Mouse (Mus musculus) lung, postnatal 10 days (tissue): ENCODE measurements around the gene Abi1.
"Not testable (repeated sequence)": the region's sequence is repeated elsewhere in the genome, so short reads cannot be mapped to it uniquely, and the experiment has no call there.

Source experiments
- DNase-seq: peaks from one replicate; pipeline ENCODE4 v3.0.0; 2021

Gene Abi1

DNA sequence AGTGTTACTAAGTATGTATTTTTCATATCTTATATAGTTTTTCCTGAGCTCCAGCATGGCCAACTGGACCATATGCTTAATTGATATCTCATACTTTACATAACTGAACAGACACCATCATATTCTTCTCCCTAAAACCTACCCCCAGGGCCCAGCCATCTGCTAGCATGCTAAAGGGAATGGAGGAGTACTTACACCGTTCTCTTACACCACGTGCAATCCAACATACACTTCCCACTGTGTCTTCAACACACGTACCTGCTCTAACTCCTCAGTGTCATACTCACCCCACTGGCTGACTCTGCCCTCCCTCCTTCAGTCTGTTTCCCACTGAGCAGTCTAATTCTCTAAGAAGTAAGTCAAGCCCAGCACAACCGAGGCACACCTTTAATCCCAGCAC, 11.2 kb downstream of the Abi1 start:
- DNase-seq, result no peak

DNA sequence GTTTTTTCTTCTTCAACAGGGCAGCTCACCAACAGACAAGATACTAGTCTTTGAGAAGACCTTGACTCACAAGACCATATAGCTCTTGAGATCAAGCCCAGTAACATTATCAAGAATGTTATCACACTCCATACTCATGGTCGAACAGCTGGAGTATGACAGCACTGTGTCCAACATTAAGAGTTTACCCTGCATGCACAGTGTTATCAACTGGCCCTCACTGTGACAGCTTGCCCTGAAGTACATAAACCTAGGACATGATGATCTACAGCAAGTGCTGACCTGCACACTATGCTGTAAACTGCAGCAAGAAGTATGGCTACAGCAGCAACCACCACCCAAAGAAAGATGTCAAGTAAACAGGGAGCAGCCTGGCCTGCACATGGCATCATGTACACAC, 13.7 kb downstream of the Abi1 start:
- no peak for DNase-seq

DNA sequence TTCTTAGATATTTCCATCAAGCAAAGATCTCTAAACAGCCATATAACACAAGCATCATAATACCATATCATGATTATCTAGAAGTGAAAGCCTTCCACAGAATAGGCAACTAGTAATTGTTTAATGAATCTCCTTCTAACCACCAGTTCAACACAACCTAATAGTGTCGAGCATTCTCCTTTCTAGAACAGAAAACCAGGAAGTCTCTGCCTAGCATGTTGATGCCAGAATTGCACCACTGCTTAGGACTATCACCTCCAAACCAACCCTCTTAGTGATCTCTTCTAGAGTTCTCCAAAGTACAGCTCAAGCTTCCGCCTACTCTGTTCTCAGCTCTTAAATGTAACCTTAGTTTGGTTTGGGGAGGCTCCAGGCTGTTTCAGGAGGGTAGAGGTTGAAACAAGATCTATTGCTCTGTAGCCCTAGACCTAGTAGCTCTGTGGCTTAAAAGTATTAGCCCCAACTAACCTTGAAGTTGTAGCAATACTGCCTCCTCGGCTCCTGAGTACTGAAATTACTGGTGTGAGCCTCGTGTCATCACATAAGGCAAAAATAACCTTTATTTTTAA, 16.2 kb downstream of the Abi1 start:
- no peak for DNase-seq

DNA sequence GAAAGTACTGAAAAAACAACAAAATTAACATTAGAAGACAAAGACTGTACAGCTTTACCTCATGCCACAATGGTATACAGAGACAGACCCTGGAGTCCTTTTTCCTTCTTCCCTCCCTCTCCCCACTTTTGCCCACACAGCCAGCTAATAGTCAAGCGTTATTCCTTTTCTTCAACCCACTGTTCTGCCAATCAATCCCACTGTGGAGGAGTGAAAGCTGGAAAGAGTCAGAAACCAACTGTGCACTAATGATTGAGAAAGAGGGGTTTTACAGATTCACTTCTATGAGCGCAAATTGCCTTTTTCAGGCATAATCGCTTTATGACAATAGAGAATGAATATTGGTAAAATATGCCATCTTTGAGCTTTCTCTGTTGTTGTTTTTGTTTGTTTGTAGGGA, 17.0 kb downstream of the Abi1 start:
- DNase-seq, result no peak

DNA sequence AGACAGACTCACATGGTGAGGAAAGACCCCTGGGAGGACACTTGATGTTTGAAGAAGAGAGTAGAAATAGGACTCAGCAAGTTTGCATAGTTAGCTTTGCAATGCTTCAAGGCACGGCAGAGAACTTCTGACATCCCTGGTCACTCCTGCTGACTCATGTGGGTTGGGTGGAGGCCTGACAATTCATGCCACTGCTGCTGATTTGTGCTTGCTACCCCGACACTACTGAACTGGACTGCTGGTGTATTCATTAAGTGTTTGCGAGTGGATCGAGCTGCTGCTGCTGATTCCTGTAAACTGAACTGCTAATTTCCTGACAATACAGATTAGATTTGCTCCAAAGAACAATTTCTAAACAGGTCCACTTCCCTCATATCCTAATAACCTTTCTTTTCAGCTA, 18.3 kb downstream of the Abi1 start:
- DNase-seq, result peak; percentile 41

DNA sequence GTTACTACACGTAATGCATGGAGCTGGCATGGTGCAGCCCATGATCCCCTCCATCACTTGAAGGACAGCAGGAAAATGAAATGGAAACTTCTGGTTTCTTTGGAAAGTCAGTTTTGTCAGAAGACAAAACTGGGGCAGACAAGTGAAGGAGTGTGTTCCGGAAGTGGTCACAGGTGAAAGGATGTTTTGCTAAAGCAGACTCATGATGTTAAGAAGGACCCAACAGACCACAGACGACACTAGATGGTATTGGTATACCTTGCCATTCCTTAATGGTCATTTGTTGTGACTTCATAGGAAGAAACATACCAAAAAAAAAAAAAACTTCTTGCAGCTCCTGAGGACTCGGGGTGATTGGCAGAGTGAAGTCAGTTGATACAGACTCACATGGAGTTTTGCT, 18.7 kb downstream of the Abi1 start:
- no peak for DNase-seq

DNA sequence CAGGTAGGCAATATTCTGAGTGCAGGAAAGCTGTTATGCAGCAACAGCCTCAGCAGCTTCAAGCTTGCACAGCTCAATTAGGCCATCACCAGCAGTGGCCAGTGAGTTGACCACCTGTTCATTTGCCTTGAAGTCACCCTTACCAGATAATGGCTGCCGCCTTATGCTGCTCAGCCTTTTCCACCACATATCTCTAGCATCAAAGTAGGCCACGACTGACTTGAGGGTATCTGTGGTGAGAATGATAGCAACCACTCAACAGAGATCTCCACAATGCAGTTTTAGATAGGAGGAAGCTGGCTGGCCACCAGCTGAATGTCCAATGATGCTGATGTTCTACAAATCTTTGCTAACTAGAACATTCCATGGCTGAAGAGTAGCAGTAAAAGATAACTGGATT, 20.9 kb downstream of the Abi1 start:
- no peak for DNase-seq

DNA sequence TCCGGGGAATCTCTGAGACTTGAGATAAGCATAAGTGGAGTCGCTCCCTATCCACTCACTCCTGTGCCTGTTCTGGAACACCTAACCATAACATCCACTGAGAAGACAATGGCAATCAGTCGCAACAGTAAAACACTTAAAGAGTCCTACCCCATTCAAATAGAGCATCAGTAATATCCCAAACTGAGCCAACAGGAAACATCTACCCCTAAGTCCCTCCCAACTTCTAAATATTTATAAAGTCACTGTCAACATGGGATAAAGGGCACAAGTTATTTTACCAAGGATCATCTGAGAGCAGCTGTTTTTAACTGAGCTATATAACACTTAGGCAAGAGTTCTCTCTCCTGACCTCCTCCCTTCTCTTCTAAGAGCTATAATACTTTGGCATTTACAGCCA, 23.9 kb downstream of the Abi1 start:
- DNase-seq, result peak; percentile 39

DNA sequence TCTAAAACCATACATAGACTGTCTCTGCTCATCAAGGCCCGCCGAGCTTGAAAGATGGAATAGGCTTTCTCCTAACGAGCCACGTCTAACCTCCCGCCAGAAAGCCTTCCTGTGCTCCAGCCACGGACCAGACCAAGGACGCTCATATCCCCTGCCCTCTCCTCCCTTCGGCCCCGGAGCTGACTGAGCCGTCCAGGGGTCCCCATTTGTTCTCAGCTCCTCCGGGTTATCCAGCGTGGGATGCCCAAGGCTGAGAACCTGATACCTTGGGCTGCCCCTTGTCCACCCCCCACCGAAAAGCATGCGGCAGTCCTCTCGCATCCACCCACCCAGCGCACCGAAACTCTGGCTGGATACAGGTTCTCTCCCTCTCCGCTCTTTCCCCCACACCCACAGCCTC, 24.7 kb downstream of the Abi1 start:
- DNase-seq, result no peak

DNA sequence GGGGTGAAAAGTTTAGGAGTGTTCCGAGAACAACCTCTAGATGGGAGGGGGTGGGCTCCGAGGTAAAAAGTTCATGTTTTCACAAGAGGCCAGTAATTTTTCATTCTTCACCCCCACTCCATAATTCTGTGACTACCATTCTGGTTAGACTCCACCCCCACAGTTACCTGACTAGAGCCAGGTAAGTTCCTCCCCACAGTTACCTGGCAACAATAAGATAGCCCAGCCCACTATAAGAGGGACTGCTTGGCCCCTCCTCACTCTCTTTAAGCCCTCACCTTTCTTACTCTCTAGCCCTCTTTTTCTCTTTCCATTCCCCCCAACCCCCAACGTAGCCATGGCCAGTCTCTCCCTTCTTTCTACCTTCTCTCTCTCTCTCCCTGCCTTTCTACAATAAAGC, 25.1 kb downstream of the Abi1 start:
- DNase-seq, result not testable (repeated sequence)

DNA sequence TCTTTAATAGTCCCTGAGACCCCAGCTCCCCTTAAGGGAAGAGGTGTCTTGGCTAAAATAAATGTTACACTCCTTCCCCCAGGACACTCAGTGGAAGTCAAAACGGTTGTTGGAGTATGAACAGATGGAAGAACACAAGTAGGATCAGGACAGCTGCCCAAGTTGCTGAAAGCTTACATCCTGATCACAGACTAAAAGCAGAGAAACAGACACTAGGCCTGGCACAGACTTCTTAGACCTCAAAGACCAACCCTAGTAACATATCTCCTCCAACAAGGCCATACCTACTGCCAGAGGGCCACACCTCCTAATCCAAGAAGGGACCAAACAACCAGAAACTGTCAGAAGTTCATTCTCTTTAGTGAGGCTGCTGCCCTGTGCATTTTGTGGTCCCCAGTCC, 31.8 kb downstream of the Abi1 start:
- no peak for DNase-seq

DNA sequence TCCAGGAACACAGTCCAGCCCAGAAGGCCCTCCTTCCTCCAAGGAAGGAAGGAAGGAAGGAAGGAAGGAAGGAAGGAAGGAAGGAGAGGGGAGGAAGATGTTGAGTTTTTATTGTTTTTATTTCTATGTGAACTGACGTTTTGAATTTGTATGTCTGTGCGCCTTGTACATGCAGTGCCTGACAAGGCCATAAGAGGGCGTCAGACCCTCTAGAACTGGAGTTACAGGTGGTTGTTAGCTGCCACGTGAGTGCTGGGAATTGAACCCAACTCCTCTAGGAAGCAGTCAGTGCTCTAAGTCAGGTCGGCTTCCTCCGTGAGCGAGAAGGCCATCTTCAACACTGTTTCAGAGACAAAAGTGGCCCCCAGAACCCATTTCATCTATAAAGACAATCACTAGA, 32.5 kb downstream of the Abi1 start:
- DNase-seq, result no peak

DNA sequence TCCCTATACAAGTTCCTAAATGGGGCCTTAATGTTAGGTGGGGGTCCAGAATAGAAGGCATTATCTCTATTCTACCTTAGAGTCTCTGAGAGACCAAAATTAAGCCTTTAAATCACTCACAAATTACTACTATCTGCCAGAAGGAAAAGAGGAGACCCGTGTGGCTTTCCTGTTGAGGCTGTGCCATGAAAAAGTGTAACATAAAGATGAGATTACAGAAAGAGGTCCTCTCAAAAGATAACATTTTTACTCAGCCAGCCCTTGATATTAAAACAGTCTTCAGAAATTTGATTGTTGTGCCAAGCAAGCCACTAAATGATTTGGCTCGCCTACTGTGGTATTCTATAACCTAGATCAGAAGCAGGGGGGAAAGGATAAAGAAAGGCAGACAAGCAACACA, 32.9 kb downstream of the Abi1 start:
- DNase-seq, result no peak

DNA sequence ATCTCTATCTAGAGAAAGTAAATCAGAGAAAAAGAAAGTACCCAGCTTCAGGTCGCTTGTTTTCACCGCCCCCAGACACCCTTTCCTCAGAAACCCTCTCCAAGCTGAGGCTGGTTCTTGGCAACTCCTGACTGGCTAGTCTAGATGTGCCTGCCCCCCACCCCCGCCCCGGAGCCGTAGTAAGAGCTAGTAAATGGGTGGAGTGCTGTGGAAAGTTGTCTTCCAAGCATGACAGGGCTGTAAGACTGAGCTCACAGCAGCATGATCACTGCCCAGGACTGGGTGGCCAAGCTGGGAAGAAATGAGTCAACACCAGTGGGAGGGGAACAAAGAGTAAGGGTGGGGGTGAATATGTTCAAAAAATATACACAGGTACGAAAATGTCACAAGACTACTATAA, 33.8 kb downstream of the Abi1 start:
- no peak for DNase-seq

DNA sequence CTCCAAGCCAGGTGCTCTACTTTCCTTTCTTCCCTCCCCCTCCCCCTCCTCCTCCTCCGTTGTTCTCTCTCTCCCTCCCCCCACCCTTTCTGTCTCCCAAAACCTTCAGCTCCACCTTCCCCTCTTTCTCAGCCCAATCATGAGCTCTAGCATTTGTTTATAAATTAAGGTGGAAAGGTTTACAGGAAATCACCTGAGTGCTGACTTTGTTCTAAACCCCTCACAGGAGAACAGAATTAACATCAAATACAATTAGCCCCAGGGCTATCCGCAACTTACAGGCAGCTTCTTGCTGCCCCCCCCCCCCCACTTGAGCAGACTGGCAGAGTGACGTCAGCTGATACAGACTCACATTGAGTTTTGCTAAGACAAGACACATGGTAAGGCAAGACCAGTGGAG, 37.4 kb downstream of the Abi1 start:
- no peak for DNase-seq

DNA sequence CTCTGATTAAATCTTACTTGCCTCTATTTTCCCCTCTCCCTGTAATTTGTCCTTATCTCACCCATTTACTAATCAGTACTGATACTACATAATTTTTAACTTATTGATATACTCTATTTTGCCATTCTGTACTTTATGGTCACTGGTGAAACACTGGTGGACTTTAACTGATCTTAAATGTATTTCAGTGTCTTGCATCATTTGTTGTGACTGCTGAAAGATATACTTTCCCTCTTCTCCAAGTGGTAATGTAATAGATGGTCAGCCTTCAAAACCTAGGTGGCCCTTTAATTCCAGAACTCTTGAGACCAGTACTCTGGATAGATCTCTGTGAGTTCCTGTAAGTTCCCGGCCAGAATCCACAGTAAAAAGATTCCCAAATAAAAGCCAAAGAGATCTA, 40.4 kb downstream of the Abi1 start:
- DNase-seq, result no peak

DNA sequence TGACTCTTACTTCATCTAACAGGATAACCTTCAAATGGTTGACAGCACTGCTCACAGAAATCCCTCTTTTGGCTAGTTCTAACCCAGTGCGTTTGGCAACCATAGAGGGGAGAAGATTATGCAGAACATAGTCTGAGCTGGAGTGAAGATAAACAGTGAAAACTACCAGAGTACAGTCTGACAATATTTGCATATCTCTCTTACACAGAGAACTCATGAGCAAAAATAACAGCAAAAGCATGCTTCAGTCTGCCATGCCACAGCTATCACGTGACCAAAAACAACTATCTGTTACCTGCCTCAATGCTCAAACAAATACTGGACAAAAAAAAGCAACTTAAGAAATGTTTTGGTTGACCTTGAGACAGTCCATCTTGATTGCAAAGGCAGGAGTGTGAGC, 41.2 kb downstream of the Abi1 start:
- DNase-seq, result no peak

DNA sequence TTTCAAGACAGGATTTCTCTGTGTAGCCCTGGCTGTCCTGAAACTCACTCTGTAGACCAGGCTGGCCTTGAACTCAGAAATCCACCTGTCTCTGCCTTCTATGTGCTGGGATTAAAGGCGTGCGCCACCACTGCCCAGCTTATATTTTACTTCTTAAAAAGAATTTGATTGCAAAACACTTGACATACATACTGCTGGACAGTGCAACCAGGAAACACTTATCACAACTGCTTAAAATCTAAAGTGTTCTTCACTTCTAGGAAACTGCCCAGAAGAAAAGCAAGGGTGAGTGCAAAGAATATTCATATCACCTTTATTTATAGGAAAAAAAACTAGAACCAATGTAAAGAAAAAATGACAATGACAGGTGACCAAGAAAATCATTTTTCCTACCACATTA, 42.0 kb downstream of the Abi1 start:
- no peak for DNase-seq

DNA sequence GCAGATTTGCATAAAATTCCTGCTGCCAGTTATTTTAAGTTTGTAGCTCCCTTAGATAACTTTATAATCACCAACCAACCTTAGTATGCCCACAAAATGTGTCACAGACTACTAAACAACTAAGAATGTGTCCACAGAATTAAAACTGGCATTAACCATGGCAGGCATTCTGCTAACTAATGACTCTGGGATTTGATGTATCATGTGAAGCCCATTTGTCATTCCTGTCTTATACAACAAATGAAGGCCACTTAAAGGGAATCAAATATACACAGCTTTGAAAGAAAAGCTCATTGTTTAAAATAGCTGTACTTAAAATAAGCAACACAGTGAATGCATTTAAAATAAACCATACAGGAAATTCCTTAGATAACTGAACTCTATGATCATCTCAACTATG, 44.0 kb downstream of the Abi1 start:
- DNase-seq, result no peak

DNA sequence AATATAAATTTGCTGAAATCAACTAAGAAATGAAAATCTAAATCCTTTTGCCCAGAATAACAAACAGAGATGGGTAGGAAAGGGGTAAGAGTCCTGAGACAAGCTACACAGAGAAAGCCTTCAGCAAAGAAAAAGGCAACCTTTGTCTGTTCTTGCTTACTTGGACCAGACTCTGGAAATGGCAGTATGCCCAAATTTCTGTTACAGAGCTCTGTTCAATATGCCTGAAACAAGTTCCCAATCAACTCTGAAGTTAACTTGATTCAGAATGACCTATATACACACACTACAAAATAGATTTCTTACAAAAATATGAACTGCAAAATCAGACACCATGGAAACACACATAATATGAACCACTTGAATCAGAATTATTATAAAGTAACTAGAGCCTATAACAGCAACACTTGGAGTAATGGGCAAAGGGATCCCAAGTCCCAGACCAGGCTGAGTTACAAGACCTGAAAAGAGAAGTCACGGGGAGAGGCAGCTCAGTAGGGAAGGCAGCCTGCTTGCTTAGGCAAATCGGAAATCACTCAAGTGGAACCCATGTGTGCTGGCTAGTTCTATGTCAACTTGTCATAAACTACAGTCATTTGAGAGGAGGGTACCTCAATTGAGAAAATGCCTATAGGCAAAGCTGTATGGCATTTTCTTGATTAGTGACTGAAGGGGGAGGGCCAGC, 53.9 kb downstream of the Abi1 start:
- DNase-seq, result no peak

DNA sequence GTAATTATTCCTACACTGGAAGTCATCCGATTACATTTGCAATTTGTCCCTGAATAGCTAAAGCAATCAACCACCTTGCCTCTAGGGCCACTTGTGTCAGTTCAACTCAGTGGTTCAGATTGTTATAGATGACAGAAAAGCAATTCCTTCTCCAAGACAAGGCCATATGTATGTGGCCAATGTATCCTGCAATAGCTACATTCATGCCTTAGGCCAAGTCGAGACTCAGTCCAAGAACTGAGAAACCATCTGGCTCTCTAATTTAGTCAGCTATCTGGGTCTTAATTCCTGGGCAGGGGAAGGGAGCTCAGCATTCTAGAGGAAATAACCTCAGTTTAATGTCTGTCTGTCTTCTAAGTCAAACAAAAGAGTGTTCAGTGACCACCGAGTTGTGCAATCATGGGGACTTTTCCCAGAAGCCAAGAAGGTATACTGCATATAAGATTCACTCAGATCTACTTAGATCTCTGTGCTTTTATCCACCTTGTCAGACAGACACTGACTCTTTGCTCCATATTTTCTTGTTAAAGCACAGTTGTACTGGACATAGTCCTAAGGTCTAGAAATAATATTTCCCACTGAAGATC, 62.6 kb downstream of the Abi1 start:
- DNase-seq, result no peak

DNA sequence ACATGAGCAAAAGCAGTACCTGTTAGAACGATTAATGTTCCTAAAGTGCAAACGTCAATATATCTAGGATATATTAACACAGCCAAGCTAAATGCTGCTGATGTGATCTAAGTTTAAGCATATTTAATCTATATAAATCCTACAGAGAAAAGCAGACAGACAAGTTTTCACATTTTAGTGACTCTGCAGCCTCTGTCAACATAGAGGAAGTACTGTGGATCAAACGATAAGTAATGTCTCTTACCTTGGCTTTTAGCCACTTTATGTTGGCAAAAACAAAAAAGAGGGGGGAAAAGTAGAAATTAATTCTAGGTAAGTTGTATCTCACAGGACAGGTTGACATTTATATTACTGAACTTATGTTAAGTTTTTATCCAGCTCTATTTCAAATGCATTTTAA, 77.1 kb downstream of the Abi1 start:
- no peak for DNase-seq

DNA sequence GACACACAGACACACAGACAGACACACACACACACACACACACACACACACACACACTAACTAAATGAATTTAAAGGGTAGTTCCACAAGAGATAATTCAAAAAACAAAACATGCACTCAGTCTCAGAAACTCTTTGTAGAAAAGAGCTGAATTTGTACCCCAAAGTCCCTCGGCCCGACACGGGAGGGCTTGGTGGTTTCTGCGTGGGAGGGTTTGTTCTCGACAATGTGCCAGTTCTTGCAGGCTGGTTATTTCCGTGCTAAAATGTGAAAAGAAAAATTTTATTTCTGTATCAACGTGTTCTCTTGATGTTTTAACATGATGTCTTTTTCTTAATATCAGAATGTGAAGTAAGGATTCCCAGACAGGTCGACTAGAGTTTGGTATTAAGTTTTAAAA, 77.8 kb downstream of the Abi1 start:
- DNase-seq, result no peak

DNA sequence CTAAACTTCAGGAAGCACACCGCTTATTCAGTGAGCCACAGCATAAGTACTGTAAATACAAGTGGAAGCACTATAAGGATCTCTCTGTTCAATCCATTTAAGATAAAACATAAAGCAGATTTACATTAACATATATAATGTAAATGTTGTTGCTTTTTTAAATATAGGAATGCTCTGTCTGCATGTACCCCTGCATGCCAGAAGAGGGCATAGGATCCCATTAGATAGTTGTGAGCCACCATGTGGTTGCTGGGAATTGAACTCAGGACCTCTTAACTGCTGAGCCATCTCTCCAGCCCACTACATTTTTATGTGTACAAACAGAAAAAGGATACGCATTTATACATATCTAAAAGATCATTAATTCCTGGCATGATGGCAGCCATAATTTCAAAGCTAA, 78.4 kb downstream of the Abi1 start:
- no peak for DNase-seq

DNA sequence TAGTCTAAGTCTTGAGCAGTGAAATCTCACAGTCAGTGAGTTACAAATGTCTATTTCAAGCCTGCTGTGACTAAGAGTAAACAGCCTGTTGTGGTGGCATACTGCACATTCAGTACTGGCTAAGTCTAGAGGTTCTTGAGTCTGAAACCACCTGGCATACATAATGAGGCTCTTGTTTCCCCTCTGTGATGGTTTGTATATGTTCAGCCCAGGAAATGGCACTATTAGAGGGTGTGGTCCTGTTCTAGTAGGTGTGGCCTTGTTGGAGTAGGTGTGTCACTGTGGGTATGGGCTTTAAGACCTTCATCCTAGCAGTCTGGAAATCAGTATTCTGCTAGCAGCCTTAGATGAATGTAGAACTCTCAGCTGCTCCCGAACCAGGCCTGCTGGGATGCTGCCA, 82.6 kb downstream of the Abi1 start:
- DNase-seq, result no peak
